Mouse (Mus musculus) small intestine, adult 2 months (tissue): ENCODE data around the gene Bfar.

ENCODE experiments used
- CTCF ChIP-seq: fragments of 200-500 bp; IDR thresholded peaks from 2 replicates; pipeline ENCODE4 v1.5.1; 2012; ENCODE audit warnings: low read depth, mild to moderate bottlenecking, control low read depth, inconsistent platforms, low read length, moderate library complexity, mixed read lengths; ENCODE audit not compliant: insufficient replicate concordance, insufficient read length; ENCODE audit errors: extremely low read depth
- POLR2A ChIP-seq: fragments of 200-500 bp; IDR thresholded peaks from 2 replicates; pipeline ENCODE4 v1.6.1; 2012; ENCODE audit warnings: low read depth, mild to moderate bottlenecking, control low read depth, inconsistent platforms, low read length, moderate library complexity

GRCm38 (mm10) chr16:13628345-13628744 is 43.3 kb upstream of the Bfar start:
- TF ChIP-seq CTCF (no peak), POLR2A (no peak)
